Mouse (Mus musculus) frontal cortex, postnatal 36 days (tissue): Measurements from ENCODE around the gene Srpk1.

Experiments
- DNase-seq, 2 experiments: peaks; one replicate each; pipeline ENCODE4 v3.0.0; 2022; ENCODE audit warnings: low spot score in 2 of 2

Srpk1 gene

GRCm38 (mm10) chr17:28615332-28615731 is 7.2 kb downstream of the Srpk1 start:
- no peak for DNase-seq

GRCm38 (mm10) chr17:28613096-28613495 is 9.4 kb downstream of the Srpk1 start:
- DNase-seq: no peak

- no peak for DNase-seq
Observed at GRCm38 (mm10) chr17:28612603-28613002, 9.9 kb downstream of the Srpk1 start.

DNA sequence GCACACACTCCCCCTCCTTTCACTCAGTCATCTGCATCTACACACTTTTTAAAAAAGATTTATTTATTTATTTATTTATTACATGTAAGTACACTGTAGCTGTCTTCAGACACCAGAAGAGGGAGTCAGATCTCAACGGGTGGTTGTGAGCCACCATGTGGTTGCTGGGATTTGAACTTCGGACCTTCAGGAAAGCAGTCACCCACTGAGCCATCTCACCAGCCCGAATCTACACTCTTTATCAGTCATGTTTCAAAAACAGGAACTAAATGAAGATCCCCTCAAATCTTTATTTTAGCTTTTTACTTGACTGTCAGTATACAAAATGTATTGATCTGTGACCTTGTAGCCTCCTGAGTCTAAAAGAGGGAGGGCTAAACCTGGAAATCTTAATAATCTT is 13.0 kb downstream of the Srpk1 start:
- DNase-seq: no peak

GRCm38 (mm10) chr17:28601557-28602250 is 20.8 kb downstream of the Srpk1 start:
- no peak for DNase-seq

GRCm38 (mm10) chr17:28600780-28601179 is 21.7 kb downstream of the Srpk1 start:
- DNase-seq: no peak

DNA sequence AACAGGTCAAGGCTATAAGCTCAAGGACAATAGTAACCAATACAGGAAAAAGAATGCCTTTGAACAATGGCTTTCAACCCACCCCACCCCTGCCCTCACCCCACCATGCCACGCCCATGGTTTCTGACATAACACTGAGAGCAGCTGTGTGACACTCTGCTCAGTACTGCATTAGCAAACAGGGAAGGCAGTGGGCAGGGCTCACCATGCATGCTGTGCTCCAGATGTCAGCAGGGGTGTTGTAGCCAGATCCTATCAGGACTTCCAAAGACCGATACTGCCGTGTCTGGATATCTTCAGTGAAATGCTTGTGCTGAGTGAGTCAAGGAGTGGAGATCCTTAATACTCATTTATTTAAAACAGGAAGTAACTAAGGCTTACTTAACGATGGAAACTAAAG is 28.5 kb downstream of the Srpk1 start:
- no peak for DNase-seq

DNA sequence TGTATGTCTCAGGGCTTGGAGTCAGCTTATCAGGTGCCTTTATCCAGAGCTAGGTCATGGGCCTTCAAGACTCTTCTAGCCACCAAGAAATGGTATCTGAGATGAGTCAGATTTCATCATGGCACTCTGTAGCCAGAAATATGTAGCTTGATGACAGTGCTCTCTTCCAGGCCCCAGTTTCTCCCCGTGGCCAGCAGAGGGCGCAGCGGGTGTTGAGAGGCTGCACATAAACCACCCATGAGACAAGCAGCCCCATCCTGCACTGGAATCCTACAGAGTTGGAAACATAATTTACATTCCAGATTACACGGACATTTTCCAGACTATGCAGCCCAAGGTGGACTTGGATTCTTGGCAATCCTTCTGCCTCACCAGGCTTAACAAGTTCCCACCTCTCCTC is 29.5 kb downstream of the Srpk1 start:
- peak; percentile 75 to 79 for DNase-seq

- DNase-seq: no peak
Observed at GRCm38 (mm10) chr17:28591476-28591875, 31.0 kb downstream of the Srpk1 start.

DNA sequence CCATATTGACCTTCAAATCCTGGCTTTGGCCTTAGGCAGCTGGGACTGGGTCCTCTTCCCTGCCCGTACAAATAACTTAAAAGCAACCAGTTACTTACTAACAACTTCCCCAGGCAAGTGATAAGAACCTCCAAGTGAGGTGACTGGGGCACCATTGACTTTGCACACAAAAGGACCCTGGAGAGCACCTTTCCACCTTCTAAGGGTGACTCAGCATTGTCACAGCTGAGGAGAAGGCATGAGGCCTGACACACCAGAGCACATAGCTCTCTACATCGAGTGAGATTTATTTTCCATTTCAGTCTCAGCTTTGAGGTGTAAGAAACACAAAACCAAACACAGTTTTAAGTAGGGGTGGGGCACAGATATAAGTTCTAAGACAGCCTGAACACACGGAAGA is 31.9 kb downstream of the Srpk1 start:
- no peak for DNase-seq

DNA sequence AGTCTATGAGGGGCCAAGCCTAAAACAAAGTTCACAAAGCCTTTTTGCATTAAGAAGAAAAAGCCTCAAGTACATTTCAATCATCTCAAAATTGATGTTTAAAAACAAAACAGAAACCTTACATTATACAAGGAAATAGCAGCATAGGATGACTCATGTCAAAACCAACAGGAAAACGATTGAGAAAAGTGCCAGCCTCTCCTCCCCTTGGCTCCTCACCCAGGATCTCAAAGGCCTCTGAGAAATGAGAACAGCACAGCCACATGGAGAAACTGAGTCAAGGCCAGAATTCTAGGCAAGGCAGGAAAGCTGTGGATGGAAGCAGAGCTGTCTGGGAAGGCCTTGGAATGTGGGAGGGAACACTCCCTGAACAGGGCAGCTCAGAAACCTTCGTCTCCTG is 33.9 kb downstream of the Srpk1 start:
- DNase-seq: no peak

DNA sequence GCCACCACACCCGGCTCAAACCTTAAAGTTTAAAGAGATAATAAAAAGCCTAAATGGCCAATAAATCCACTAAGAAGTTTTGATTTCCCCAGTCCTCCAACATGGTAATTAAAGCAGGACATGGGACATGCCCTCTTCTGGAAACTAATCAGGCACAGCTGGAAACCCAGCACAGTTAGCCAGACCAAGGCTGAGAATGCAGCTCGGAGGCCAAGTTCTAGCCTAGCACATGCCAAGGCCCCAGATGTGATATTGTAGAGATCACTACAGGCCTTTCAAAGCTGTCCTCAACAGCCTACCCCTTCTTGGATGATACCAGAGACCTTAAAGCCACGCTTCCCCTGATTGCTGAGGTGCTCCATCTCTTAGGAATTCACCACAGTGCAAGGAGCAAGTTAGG is 36.0 kb downstream of the Srpk1 start:
- no peak for DNase-seq

DNA sequence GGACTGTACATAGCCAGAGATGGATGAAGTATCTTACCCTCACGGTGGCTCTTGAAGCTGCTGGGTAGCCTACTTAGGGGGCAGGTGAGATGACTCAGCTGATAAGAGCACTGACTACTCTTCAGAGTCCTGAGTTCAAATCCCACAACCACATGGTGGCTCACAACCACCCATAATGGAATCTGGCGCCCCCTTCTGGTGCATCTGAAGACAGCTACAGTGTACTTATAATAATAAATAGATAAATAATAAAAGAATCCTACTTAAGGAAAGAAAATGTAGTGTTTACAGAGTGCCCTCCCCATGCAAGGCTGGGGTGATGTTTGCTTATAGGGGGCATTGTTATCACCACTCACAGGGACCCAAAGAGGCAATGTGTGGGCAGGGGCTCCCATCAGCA is 41.5 kb downstream of the Srpk1 start:
- no peak for DNase-seq

- no peak for DNase-seq
Observed at GRCm38 (mm10) chr17:28580396-28580795, 42.1 kb downstream of the Srpk1 start.

DNA sequence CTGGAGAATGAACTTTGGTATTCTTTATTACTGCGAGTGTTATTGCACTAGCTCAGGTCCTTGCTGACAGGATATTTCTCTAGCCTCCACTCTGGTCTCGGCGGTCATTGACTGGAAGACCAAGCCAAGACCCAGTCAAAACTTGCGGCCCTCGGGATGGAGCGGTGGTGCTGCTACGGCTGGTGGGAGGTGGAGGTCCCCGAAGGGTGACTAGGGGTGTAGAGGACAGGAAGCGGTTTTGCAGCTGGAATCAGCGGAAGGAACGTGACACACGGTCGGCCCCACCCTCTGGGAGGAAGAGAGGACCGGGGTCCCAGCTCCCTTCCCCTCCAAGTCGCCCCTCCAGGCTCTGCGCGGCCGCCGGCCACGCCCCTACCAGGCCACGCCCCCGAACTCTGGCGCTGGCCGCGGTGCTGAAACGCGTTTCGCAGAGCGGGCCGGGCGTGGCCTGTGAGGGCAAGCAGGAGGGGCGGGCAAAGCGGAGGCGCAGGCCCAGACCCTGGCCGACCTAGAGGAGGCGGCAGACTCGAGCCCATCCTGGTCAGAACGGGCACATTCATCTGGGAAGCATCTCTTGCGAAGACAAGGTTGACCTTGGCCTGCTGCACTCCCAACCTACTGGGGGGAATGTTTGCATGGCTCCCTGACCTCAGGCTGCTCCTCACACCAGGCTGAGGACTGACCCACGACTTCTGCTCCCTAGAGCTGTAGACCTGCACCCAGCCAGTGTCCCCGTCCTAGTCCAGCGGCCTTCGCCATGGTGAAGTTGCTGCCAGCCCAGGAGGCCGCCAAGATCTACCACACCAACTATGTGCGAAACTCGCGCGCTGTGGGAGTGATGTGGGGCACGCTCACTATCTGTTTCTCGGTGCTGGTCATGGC is 47.0 kb downstream of the Srpk1 start, which contains the start of gene Lhfpl5:
Gene Lhfpl5 (plus strand): TSS at position 398 of the 882 bp plus-strand sequence.
- no peak for DNase-seq

DNA sequence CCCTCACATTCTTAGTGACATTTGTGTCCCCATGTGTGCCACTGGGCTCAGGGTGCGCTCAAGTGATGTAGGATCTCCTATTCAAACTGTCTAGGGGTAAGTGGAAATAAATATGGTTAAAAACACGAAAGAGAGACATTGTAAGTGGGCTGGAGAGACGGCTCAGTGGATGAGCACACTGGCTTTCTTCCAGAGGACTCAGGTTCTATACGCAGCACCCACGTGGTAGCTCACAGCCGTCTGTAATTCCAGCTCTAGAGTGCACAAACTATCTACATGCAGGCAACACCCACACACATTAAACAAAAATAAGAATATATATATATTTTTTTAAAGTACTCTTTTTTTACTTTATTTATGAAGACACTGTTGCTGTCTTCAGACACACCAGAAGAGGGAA is 49.6 kb downstream of the Srpk1 start:
- peak in 1 of 2 experiments; percentile 45 for DNase-seq

DNA sequence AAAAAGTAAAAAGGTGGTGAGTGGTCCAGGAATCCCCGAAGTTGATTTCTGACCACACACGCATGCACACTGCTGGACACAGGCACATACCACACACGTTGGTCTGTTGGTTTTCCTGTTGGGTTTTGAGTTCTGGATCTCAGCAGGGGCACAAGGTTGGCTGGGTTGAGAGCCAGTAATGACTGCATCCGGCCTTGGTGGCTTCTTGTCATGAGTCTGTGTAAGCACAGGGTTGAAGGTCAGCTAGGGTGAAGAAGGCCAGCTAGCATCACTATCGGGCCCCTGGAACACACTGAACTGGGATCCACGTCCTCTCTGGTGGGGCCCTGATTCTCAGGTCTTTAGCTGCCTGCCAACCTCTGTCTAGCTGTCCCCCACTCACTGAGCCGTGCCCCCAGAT is 50.0 kb downstream of the Srpk1 start:
- DNase-seq: no peak

GRCm38 (mm10) chr17:28571868-28572267 is 50.6 kb downstream of the Srpk1 start:
- no peak for DNase-seq

GRCm38 (mm10) chr17:28567541-28567940 is 55.0 kb downstream of the Srpk1 start:
- DNase-seq: no peak

DNA sequence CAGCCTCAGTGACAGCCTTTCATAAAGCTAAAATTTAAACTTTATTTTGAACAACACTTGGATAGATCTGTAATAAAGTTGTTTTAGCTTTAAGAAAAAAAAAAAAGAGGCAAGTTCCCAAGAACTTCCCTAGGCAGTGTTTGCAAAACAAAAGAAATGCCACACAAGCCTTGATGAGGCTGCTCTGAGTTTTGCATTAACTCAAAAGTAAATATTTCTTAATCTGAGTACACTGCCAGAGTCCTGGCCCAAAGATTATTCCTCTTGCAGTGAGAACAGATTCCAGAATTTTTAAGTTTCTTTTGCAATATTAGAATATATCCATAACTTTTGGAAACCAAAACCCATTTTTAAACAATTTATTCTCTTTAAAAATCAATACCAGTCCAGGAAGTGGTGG is 57.3 kb downstream of the Srpk1 start:
- DNase-seq: no peak

DNA sequence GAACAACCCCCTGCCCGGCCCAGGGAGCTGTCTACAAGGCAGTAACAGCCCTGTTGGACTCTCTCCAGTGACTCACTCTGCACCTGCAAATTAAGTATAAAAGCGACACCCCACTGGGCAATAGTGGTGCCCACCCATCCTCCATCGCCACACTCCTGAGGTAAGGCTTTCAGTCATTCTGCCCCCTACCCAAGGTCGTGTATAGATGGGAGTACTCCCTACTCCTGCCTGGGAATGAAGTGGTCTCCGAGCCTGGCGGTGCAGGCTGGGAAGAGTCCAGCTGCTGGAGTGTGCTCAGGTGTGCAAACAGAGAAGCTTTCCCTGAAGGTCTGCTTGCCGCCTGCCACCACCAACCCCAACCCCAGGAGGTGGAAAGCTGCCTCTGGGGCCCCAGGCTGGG is 60.9 kb downstream of the Srpk1 start:
- no peak for DNase-seq

- DNase-seq: no peak
Observed at GRCm38 (mm10) chr17:28560598-28560997, 61.9 kb downstream of the Srpk1 start, which contains the start of gene Clps. Clps (minus strand) TSS chr17:28560766.

- DNase-seq: no peak
Observed at GRCm38 (mm10) chr17:28557772-28558171, 64.7 kb downstream of the Srpk1 start.
